Mouse (Mus musculus): ENCODE data around the gene Tacc2. TPM values are rescaled to one million over a fixed set of nuclear protein-coding genes. Genes with fewer than 3 reads are reported as not detected.
"Not testable (repeated sequence)": the region's sequence is repeated elsewhere in the genome, so short reads cannot be mapped to it uniquely, and the experiment has no call there.

The Tacc2 gene
- polyA plus RNA-seq, 1 experiment from 2014 or later = 53.7 TPM

GRCm38 (mm10) chr7:130650621-130651020, 73.4 kb downstream of the Tacc2 start:
- Histone ChIP-seq H3K9ac (no peak overlapping the region), H3K4me3 (no peak overlapping the region), H3K4me2 (no peak overlapping the region), H3K9me3 (replicated peaks) (no peaks in the 10 kb centered on the region), H3K4me1 (replicated peaks) (peaks cover 84% of the 10 kb centered on the region), H3K27ac (ENCODE audit: poor library complexity, severe bottlenecking) (no peak overlapping the region), H3K36me3 (no peaks in the 10 kb centered on the region), H3K27me3 (replicated peaks) (no peaks in the 10 kb centered on the region)
- 87% methylated on average over 5 of the region's 5 CpGs for WGBS
- no peak for ATAC-seq (ENCODE audit: insufficient number of reproducible peaks, low FRiP score)

- no peak for ATAC-seq (ENCODE audit: insufficient number of reproducible peaks, low FRiP score)
- Histone ChIP-seq H3K4me3 (no peak overlapping the region), H3K4me1 (replicated peaks) (peaks cover 97% of the 10 kb centered on the region), H3K9me3 (replicated peaks) (no peaks in the 10 kb centered on the region), H3K27me3 (replicated peaks) (no peaks in the 10 kb centered on the region), H3K4me2 (no peak overlapping the region), H3K36me3 (no peaks in the 10 kb centered on the region), H3K9ac (no peak overlapping the region), H3K27ac (ENCODE audit: poor library complexity, severe bottlenecking) (peak overlapping the region; percentile 85; the same call in 1 of the 2 replicates)
- WGBS = 73% methylated on average over 6 of the region's 6 CpGs
Measured at GRCm38 (mm10) chr7:130653036-130653555, 75.9 kb downstream of the Tacc2 start.

GRCm38 (mm10) chr7:130654562-130654961, 77.3 kb downstream of the Tacc2 start:
- peak overlapping the region; percentile 85 for H3K27ac ChIP-seq (ENCODE audit: poor library complexity, severe bottlenecking)
- H3K9ac ChIP-seq = no peak overlapping the region
- ATAC-seq (ENCODE audit: insufficient number of reproducible peaks, low FRiP score) = peak; percentile 75
- H3K36me3 ChIP-seq = no peaks in the 10 kb centered on the region
- no peak overlapping the region for H3K4me2 ChIP-seq
- H3K9me3 ChIP-seq (replicated peaks) = no peaks in the 10 kb centered on the region
- H3K4me1 ChIP-seq (replicated peaks) = peaks cover 93% of the 10 kb centered on the region
- 35% methylated on average over 2 of the region's 2 CpGs for WGBS
- H3K27me3 ChIP-seq (replicated peaks) = no peaks in the 10 kb centered on the region
- H3K4me3 ChIP-seq = no peak overlapping the region

- no peak overlapping the region for H3K4me3 ChIP-seq
- H3K9me3 ChIP-seq (replicated peaks) = no peaks in the 10 kb centered on the region
- peak overlapping the region; percentile 70; the same call in 1 of the 2 replicates for H3K27ac ChIP-seq (ENCODE audit: poor library complexity, severe bottlenecking)
- WGBS = 83% methylated on average over 8 of the region's 8 CpGs
- no peaks in the 10 kb centered on the region for H3K36me3 ChIP-seq
- peaks cover 84% of the 10 kb centered on the region for H3K4me1 ChIP-seq (replicated peaks)
- no peaks in the 10 kb centered on the region for H3K27me3 ChIP-seq (replicated peaks)
- H3K4me2 ChIP-seq = no peak overlapping the region
- H3K9ac ChIP-seq = no peak overlapping the region
- no peak for ATAC-seq (ENCODE audit: insufficient number of reproducible peaks, low FRiP score)
Measured at GRCm38 (mm10) chr7:130656965-130657364, 79.7 kb downstream of the Tacc2 start.

GRCm38 (mm10) chr7:130657751-130658150, 80.5 kb downstream of the Tacc2 start:
- peaks cover 84% of the 10 kb centered on the region for H3K4me1 ChIP-seq (replicated peaks)
- no peaks in the 10 kb centered on the region for H3K9me3 ChIP-seq (replicated peaks)
- peak overlapping the region; percentile 70 for H3K27ac ChIP-seq (ENCODE audit: poor library complexity, severe bottlenecking)
- ATAC-seq (ENCODE audit: insufficient number of reproducible peaks, low FRiP score) = no peak
- 43% methylated on average over 13 of the region's 13 CpGs for WGBS
- H3K9ac ChIP-seq = no peak overlapping the region
- H3K36me3 ChIP-seq = no peaks in the 10 kb centered on the region
- no peaks in the 10 kb centered on the region for H3K27me3 ChIP-seq (replicated peaks)
- H3K4me2 ChIP-seq = no peak overlapping the region
- H3K4me3 ChIP-seq = no peak overlapping the region

- no peak for ATAC-seq (ENCODE audit: insufficient number of reproducible peaks, low FRiP score)
- Histone ChIP-seq H3K4me1 (replicated peaks) (peaks cover 70% of the 10 kb centered on the region), H3K36me3 (peaks cover 13% of the 10 kb centered on the region), H3K9ac (no peak overlapping the region), H3K4me2 (no peak overlapping the region), H3K27ac (ENCODE audit: poor library complexity, severe bottlenecking) (no peak overlapping the region), H3K4me3 (no peak overlapping the region), H3K9me3 (replicated peaks) (peaks cover 12% of the 10 kb centered on the region), H3K27me3 (replicated peaks) (no peaks in the 10 kb centered on the region)
- 85% methylated on average over 5 of the region's 5 CpGs for WGBS
Measured at GRCm38 (mm10) chr7:130659129-130659528, 81.9 kb downstream of the Tacc2 start.

- H3K4me2 ChIP-seq = no peak overlapping the region
- peaks cover 23% of the 10 kb centered on the region for H3K9me3 ChIP-seq (replicated peaks)
- H3K9ac ChIP-seq = no peak overlapping the region
- peaks cover 31% of the 10 kb centered on the region for H3K36me3 ChIP-seq
- peak overlapping the region; percentile 48 for H3K27ac ChIP-seq (ENCODE audit: poor library complexity, severe bottlenecking)
- peaks cover 51% of the 10 kb centered on the region for H3K4me1 ChIP-seq (replicated peaks)
- ATAC-seq (ENCODE audit: insufficient number of reproducible peaks, low FRiP score) = no peak
- no peaks in the 10 kb centered on the region for H3K27me3 ChIP-seq (replicated peaks)
- H3K4me3 ChIP-seq = no peak overlapping the region
- WGBS = 77% methylated on average over 5 of the region's 5 CpGs
Measured at GRCm38 (mm10) chr7:130662250-130662649, 85.0 kb downstream of the Tacc2 start.

GRCm38 (mm10) chr7:130662869-130663268, 85.6 kb downstream of the Tacc2 start:
- ATAC-seq (ENCODE audit: insufficient number of reproducible peaks, low FRiP score) = 0 out of 2 replicates have a peak, but pooled peaks have one; percentile 20
- Histone ChIP-seq H3K27ac (ENCODE audit: poor library complexity, severe bottlenecking) (no peak overlapping the region), H3K4me2 (no peak overlapping the region), H3K9ac (no peak overlapping the region), H3K27me3 (replicated peaks) (no peaks in the 10 kb centered on the region), H3K36me3 (peaks cover 31% of the 10 kb centered on the region), H3K4me3 (no peak overlapping the region), H3K9me3 (replicated peaks) (peaks cover 23% of the 10 kb centered on the region), H3K4me1 (replicated peaks) (peaks cover 49% of the 10 kb centered on the region)
- 50% methylated on average over 4 of the region's 4 CpGs for WGBS

GRCm38 (mm10) chr7:130664037-130664436, 86.8 kb downstream of the Tacc2 start:
- no peaks in the 10 kb centered on the region for H3K27me3 ChIP-seq (replicated peaks)
- no peak overlapping the region for H3K4me3 ChIP-seq
- no peak overlapping the region for H3K27ac ChIP-seq (ENCODE audit: poor library complexity, severe bottlenecking)
- H3K36me3 ChIP-seq = peaks cover 31% of the 10 kb centered on the region
- H3K4me2 ChIP-seq = no peak overlapping the region
- no peak for ATAC-seq (ENCODE audit: insufficient number of reproducible peaks, low FRiP score)
- 90% methylated on average over 5 of the region's 5 CpGs for WGBS
- H3K4me1 ChIP-seq (replicated peaks) = peaks cover 48% of the 10 kb centered on the region
- peaks cover 23% of the 10 kb centered on the region for H3K9me3 ChIP-seq (replicated peaks)
- H3K9ac ChIP-seq = no peak overlapping the region

- peaks cover 52% of the 10 kb centered on the region for H3K4me1 ChIP-seq (replicated peaks)
- peaks cover 31% of the 10 kb centered on the region for H3K36me3 ChIP-seq
- 82% methylated on average over 5 of the region's 5 CpGs for WGBS
- H3K27me3 ChIP-seq (replicated peaks) = no peaks in the 10 kb centered on the region
- H3K9me3 ChIP-seq (replicated peaks) = peaks cover 23% of the 10 kb centered on the region
- no peak overlapping the region for H3K27ac ChIP-seq (ENCODE audit: poor library complexity, severe bottlenecking)
- H3K4me2 ChIP-seq = no peak overlapping the region
- no peak overlapping the region for H3K9ac ChIP-seq
- H3K4me3 ChIP-seq = no peak overlapping the region
- ATAC-seq (ENCODE audit: insufficient number of reproducible peaks, low FRiP score) = no peak
Measured at GRCm38 (mm10) chr7:130664629-130665028, 87.4 kb downstream of the Tacc2 start.

- Histone ChIP-seq H3K9ac (no peak overlapping the region), H3K4me2 (no peak overlapping the region), H3K27me3 (replicated peaks) (no peaks in the 10 kb centered on the region), H3K4me1 (replicated peaks) (peaks cover 55% of the 10 kb centered on the region), H3K36me3 (peaks cover 31% of the 10 kb centered on the region), H3K9me3 (replicated peaks) (peaks cover 23% of the 10 kb centered on the region), H3K4me3 (no peak overlapping the region), H3K27ac (ENCODE audit: poor library complexity, severe bottlenecking) (no peak overlapping the region)
- no peak for ATAC-seq (ENCODE audit: insufficient number of reproducible peaks, low FRiP score)
- 94% methylated on average over 9 of the region's 9 CpGs for WGBS
Measured at GRCm38 (mm10) chr7:130665358-130665757, 88.1 kb downstream of the Tacc2 start.

GRCm38 (mm10) chr7:130668013-130668412, 90.8 kb downstream of the Tacc2 start:
- 82% methylated on average over 1 of the region's 1 CpGs for WGBS
- peaks cover 22% of the 10 kb centered on the region for H3K9me3 ChIP-seq (replicated peaks)

More at GRCm38 (mm10) chr7:130668013-130668412, 90.8 kb downstream of the Tacc2 start:
- not testable (repeated sequence) for H3K27me3 ChIP-seq (replicated peaks); H3K4me2 ChIP-seq; H3K9ac ChIP-seq; H3K4me3 ChIP-seq; ATAC-seq (ENCODE audit: insufficient number of reproducible peaks, low FRiP score)
- Histone ChIP-seq H3K36me3 (peaks cover 30% of the 10 kb centered on the region), H3K27ac (ENCODE audit: poor library complexity, severe bottlenecking) (peak overlapping the region; percentile 99), H3K4me1 (replicated peaks) (peaks cover 63% of the 10 kb centered on the region)
